Mouse (Mus musculus) hindbrain, embryonic 15.5 days (tissue): ENCODE data around the gene Lrrc74b. TPM values are rescaled to one million over a fixed set of nuclear protein-coding genes. Genes with fewer than 3 reads are reported as not detected.

Experiments
- ATAC-seq: fragments of 200-750 bp; cut with Nextera tagmentation; 2 replicates; pipeline ENCODE4 v1.8.0; 2017; ENCODE audit warnings: low read depth, moderate number of reproducible peaks, moderate TSS enrichment; ENCODE audit not compliant: low FRiP score
- H3K27ac ChIP-seq: fragments of 300-500 bp; sonication (generic); replicated peaks from 2 replicates; pipeline ENCODE4 v1.5.1; 2015; ENCODE audit warnings: mild to moderate bottlenecking, inconsistent platforms
- H3K27me3 ChIP-seq: fragments of 300-500 bp; sonication (generic); 2 replicates; pipeline ENCODE4 v1.6.1; 2015; ENCODE audit warnings: control low read depth, inconsistent platforms
- H3K36me3 ChIP-seq: fragments of 300-500 bp; sonication (generic); 2 replicates; pipeline ENCODE4 v1.6.1; 2015; ENCODE audit warnings: control low read depth, inconsistent platforms
- H3K4me1 ChIP-seq: fragments of 300-500 bp; sonication (generic); replicated peaks from 2 replicates; pipeline ENCODE4 v1.6.1; 2015; ENCODE audit warnings: control low read depth, inconsistent platforms
- H3K4me2 ChIP-seq: fragments of 300-500 bp; sonication (generic); 2 replicates; pipeline ENCODE4 v1.6.1; 2015; ENCODE audit warnings: moderate library complexity, mild to moderate bottlenecking, inconsistent platforms
- H3K4me3 ChIP-seq: fragments of 300-500 bp; sonication (generic); 2 replicates; pipeline ENCODE4 v1.5.1; 2015; ENCODE audit warnings: mild to moderate bottlenecking, inconsistent platforms
- H3K9ac ChIP-seq: fragments of 300-500 bp; sonication (generic); 2 replicates; pipeline ENCODE4 v1.6.1; 2015; ENCODE audit warnings: inconsistent platforms
- H3K9me3 ChIP-seq: fragments of 300-500 bp; sonication (generic); 2 replicates; pipeline ENCODE4 v1.6.1; 2016; ENCODE audit warnings: control low read depth, inconsistent platforms
- whole genome bisulfite sequencing: fragments of 180-500 bp; shearing (Covaris S2); methylation state at CpG from one replicate; pipeline ENCODE4 v1.1.7; 2015; 5-methylcytosine and 5-hydroxymethylcytosine counted together
- polyA plus RNA-seq: library from polyadenylated mRNA; unstranded; fragments of >200 nt; fragmentation: Nextera tagmentation; extraction: Ambion mirVana; gene quantifications from 2 replicates; pipeline ENCODE4 v1.2.1, GENCODE M21; 2015

Lrrc74b gene
- polyA plus RNA-seq, 1 experiment from 2014 or later: 0.79 TPM

DNA sequence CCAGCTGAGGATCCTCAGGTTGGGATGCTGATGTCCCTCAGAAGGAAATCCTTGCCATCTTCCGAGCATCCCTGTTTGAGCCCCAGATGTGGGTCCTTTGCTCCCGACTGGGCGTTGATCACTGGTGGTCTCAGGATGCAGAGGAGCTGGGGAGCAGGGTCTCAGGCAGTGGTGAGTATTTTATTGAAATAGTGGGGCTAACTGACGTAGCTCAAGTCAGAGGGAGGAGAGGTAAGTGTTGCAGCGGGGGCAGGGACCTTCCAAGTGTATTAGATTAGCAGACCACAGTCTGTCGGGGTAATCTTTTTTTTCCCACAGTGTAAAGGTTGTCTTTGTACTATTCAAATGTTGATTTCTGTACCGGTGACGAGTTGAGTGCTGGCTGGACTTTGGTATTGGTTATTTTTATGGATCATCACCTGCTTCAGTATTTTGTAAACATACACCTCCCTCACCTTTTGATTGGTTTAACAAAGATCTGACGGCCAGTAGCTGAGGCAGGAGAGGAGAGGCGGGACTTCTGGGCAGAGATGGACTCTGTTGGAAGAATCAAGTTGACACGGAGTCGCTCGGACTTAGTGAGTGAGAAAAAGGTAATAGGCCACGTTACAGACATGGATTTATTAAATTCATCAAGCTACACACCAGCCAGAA lies 28.2 kb downstream of the Lrrc74b start:
- Histone ChIP-seq H3K27me3 (no peaks in the 10 kb centered on the region), H3K4me2 (no peak overlapping the region), H3K27ac (no peak overlapping the region), H3K4me3 (no peak overlapping the region), H3K9ac (no peak overlapping the region), H3K9me3 (no peaks in the 10 kb centered on the region), H3K4me1 (peaks cover 23% of the 10 kb centered on the region), H3K36me3 (peaks cover 4% of the 10 kb centered on the region; the same call in 1 of the 2 replicates)
- 73% methylated on average over 14 of the region's 14 CpGs for WGBS
- no peak for ATAC-seq

DNA sequence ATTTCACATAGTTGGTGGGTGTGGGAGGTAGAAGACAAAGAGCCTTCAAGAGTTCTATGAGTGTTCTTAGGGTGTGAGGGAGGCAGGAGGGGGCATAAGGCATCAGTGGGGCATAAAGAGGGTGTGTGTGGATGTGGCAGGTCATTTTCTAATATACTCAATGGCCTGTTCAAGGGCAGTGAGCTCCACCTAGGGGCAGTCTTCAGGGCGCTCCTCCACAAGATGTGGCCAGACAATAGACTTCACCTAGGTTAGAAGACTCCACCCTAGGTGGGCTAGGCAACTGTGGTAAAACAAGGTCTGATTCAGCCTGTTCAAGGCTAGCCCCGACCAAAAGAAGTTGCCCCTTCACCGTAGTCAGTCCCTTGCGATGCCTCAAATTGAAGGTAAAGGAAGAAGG lies 28.8 kb downstream of the Lrrc74b start:
- no peak overlapping the region for H3K27ac ChIP-seq
- H3K4me3 ChIP-seq: no peak overlapping the region
- no peaks in the 10 kb centered on the region for H3K27me3 ChIP-seq
- WGBS: 57% methylated on average over 4 of the region's 4 CpGs
- no peak overlapping the region for H3K9ac ChIP-seq
- no peak for ATAC-seq
- H3K4me2 ChIP-seq: peak overlapping the region; percentile 88
- no peaks in the 10 kb centered on the region for H3K9me3 ChIP-seq
- H3K36me3 ChIP-seq: peaks cover 9% of the 10 kb centered on the region; the same call in 1 of the 2 replicates
- peaks cover 23% of the 10 kb centered on the region for H3K4me1 ChIP-seq

DNA sequence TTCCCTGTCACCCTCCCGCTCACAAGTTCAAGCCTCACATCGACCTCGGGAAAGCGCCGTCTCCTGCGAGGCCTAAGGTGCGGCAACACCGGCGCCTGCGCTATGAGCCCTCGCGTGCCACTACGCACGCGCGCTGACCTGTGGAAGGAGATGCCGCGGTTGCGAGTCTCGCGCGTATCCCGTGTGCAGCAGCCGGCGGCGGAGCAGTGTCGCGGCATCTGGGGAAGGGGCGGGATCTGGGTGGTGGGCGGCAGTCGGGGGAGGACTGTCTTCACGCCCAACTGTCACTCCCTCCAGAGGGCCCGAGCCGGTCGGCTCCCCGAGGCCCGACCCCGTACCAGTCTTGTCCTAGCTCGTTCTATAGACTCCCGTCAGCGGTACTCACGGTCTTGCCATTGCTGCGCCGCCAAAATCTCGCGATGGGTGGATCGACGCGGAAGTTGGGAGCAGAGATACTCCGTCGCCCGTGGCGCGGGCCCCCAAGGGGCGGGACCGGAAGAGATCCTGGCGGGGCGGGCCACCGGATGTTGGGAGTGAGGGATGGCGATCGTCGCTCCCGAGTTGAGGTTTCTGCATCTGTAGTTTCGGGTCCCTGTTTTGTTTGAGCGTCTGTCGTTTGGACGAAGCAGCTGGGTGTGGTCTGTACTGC lies 30.3 kb downstream of the Lrrc74b start, which contains the start of gene Thap7:
Thap7 (minus strand) TSS at position 497 of the 649 bp plus-strand sequence.
- Histone ChIP-seq H3K4me2 (peak within 1 kb of the TSS; percentile 88), H3K27me3 (no peaks in the 10 kb centered on the region), H3K36me3 (peaks cover 23% of the 10 kb centered on the region), H3K9me3 (no peaks in the 10 kb centered on the region), H3K4me3 (peak within 1 kb of the TSS; percentile 74), H3K9ac (peak within 1 kb of the TSS; percentile 86), H3K4me1 (peaks cover 23% of the 10 kb centered on the region), H3K27ac (peak within 1 kb of the TSS; percentile 99)
- WGBS: under 1% methylated on average over 67 of the region's 67 CpGs
- peak; percentile 98 for ATAC-seq

DNA sequence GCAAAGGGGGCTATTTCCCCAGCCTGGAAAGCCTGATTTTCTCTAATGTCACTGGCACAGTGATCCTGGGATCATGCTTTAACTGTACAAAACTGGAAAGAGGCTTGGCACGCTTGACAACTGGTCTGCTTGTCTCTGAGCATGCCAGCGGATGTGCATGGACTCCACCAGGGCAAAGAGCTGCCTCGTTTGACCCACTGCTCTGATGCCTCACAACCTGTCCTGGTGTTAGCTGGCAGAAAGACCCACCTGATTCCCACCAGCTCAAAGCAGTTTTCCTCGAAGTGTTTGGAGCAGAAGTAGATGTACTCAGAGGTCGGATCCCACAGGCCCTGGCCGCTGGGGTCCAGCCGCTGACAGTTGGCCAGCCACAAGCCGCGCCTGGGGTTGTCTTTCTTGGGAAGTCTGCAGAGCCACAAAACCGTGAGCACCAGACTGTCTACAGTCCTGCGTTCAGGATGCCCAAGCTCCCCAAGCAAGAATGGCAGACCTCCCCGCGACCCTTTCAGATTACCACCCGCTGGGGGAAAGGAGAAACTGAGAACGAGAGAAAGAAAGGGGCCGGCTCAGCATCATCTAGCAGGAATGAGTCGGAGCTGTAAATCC lies 31.0 kb downstream of the Lrrc74b start:
- ATAC-seq: no peak

DNA sequence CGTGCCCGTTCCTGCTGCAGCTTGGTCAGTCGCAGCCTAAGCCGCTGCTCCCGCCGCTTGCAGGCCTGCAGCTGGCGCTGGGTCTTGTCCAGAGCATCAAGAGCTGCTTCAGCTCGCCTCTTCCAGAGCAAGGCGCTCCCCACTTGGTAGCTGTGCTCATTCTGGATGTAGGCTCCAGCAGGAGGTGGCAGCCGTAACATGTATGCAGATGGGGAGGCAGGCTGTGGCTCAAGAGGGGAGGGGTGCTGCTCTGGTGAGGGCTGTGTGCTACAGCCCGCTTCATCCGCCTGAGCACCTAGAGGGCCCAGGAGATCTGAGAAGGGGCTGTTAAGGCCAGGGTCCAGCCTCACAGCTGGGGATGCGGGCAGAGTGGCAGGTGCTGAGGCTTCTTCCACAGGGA lies 32.8 kb downstream of the Lrrc74b start:
- H3K27ac ChIP-seq: no peak overlapping the region
- no peak overlapping the region for H3K4me2 ChIP-seq
- ATAC-seq: no peak
- H3K9ac ChIP-seq: no peak overlapping the region
- no peaks in the 10 kb centered on the region for H3K27me3 ChIP-seq
- 86% methylated on average over 13 of the region's 13 CpGs for WGBS
- no peak overlapping the region for H3K4me3 ChIP-seq
- peaks cover 45% of the 10 kb centered on the region for H3K36me3 ChIP-seq
- H3K9me3 ChIP-seq: no peaks in the 10 kb centered on the region
- H3K4me1 ChIP-seq: peaks cover 23% of the 10 kb centered on the region

More for the DNA sequence above, 31.0 kb downstream of the Lrrc74b start:
- Histone ChIP-seq H3K4me1 (peaks cover 23% of the 10 kb centered on the region), H3K9ac (peak overlapping the region; percentile 86), H3K4me2 (peak overlapping the region; percentile 88), H3K36me3 (peaks cover 29% of the 10 kb centered on the region), H3K4me3 (peak overlapping the region; percentile 74), H3K9me3 (no peaks in the 10 kb centered on the region), H3K27ac (peak overlapping the region; percentile 99), H3K27me3 (no peaks in the 10 kb centered on the region)
- WGBS: 14% methylated on average over 17 of the region's 17 CpGs

DNA sequence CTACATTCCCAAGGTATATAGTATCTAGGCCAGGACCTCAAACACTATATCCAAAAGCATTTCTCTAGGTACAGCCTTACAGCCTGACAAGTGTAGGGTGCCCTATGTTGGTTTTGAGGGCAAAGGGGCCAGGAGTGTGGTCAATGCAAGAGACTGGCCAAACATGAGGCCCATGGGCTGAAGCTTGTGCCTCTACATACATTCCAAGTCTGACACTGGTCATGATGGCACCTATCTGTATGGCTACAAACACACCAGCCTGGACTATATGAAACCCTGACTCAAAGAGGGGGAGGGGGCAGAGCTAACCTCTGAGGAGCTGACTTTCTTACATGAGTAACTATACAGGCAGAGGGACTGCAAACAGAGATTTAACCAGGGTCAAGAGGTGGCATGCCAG lies 33.4 kb downstream of the Lrrc74b start:
- no peaks in the 10 kb centered on the region for H3K27me3 ChIP-seq
- no peaks in the 10 kb centered on the region for H3K9me3 ChIP-seq
- H3K36me3 ChIP-seq: peaks cover 52% of the 10 kb centered on the region
- H3K4me1 ChIP-seq: peaks cover 23% of the 10 kb centered on the region
- H3K9ac ChIP-seq: no peak overlapping the region
- no peak overlapping the region for H3K27ac ChIP-seq
- no peak overlapping the region for H3K4me2 ChIP-seq
- no peak for ATAC-seq
- H3K4me3 ChIP-seq: no peak overlapping the region

DNA sequence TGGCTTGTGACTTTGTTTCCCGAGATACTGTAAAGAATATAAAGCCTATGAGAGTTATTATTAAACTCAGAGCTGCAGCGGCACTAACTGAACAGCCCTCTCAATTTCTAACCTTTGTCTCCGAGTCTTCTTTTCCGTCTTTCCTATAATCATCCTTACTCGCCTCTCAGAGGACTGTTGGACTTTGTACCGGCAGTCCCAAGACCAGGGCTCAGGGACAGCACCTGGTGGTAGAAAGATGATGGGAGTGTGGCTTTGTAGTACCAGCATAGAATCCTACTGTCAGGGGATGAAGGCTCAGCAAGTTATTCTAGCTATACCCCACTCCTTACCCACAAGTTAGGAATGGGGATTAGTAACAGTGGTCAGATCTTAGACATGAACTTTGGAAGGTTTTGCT lies 34.8 kb downstream of the Lrrc74b start:
- Histone ChIP-seq H3K27me3 (no peaks in the 10 kb centered on the region), H3K36me3 (peaks cover 65% of the 10 kb centered on the region), H3K4me2 (no peak overlapping the region), H3K4me3 (no peak overlapping the region), H3K27ac (no peak overlapping the region), H3K4me1 (peaks cover 14% of the 10 kb centered on the region), H3K9me3 (no peaks in the 10 kb centered on the region), H3K9ac (no peak overlapping the region)
- 94% methylated on average over 6 of the region's 6 CpGs for WGBS
- no peak for ATAC-seq

DNA sequence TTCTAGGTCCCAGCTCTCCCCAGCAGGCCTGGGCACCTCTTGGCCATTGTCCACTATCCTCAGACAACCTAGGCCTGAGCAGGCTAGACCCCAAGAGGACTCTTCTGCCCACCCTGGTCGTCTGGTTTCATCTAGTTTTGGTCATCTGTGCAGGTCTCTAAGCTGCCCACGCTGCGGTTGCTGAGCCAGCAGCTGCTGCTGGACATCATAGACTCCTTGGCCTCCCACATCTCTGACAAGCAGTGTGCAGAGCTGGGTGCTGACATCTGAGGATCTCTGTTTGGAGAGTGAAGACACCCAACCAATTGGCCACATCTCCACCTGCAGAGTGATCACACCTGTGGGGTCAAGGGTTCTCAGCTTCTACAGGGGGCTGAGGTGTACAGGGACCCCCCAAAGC lies 35.5 kb downstream of the Lrrc74b start:
- Histone ChIP-seq H3K36me3 (peaks cover 72% of the 10 kb centered on the region), H3K4me1 (peaks cover 14% of the 10 kb centered on the region), H3K9ac (no peak overlapping the region), H3K27me3 (no peaks in the 10 kb centered on the region), H3K27ac (no peak overlapping the region), H3K4me3 (no peak overlapping the region), H3K4me2 (no peak overlapping the region), H3K9me3 (no peaks in the 10 kb centered on the region)
- ATAC-seq: no peak
- 84% methylated on average over 3 of the region's 3 CpGs for WGBS

DNA sequence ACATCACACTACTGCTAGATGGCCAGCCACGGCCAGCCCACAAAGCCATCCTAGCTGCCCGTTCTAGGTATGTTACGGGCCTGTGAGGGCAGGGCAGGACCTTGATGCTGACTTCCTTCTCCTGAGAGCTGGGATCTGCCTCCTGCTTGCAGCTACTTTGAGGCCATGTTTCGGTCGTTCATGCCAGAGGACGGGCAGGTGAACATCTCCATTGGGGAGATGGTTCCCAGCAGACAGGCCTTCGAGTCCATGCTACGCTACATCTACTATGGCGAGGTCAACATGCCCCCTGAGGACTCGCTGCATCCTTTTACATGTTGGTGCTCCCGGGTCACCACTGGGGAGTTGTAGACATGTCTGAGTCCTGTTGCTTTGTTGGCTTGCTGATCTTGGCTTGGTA lies 36.9 kb downstream of the Lrrc74b start:
- ATAC-seq: no peak
- no peak overlapping the region for H3K27ac ChIP-seq
- 93% methylated on average over 11 of the region's 11 CpGs for WGBS

DNA sequence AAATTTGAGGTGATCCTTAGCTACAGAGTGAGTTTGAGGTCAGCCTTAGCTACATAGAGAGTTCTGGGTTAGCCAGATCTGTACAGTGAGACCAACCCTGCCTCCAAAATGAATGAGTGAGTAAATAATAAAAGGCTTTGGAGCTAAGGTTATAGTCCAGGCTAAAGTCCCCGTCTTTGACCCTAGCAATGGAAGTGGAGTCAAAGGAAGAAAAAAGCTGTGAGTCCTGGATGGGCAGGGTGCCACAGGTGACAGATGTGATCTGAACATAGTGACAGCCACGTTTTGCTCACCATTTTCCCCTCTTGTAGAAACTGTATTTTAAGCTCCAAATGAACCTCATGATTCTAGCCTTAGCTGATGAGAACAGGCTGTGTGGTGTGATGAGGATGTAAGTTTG lies 42.1 kb downstream of the Lrrc74b start:
- Histone ChIP-seq H3K9me3 (no peaks in the 10 kb centered on the region), H3K4me2 (no peak overlapping the region), H3K27ac (no peak overlapping the region), H3K36me3 (peaks cover 93% of the 10 kb centered on the region), H3K9ac (no peak overlapping the region), H3K4me1 (no peaks in the 10 kb centered on the region), H3K4me3 (no peak overlapping the region), H3K27me3 (no peaks in the 10 kb centered on the region)
- 85% methylated on average over 2 of the region's 2 CpGs for WGBS
- ATAC-seq: no peak

More for the DNA sequence above, 36.9 kb downstream of the Lrrc74b start:
- Histone ChIP-seq H3K36me3 (peaks cover 86% of the 10 kb centered on the region), H3K4me1 (peaks cover 4% of the 10 kb centered on the region; the same call in 1 of the 2 replicates), H3K27me3 (no peaks in the 10 kb centered on the region), H3K9me3 (no peaks in the 10 kb centered on the region), H3K9ac (no peak overlapping the region), H3K4me3 (no peak overlapping the region), H3K4me2 (no peak overlapping the region)

DNA sequence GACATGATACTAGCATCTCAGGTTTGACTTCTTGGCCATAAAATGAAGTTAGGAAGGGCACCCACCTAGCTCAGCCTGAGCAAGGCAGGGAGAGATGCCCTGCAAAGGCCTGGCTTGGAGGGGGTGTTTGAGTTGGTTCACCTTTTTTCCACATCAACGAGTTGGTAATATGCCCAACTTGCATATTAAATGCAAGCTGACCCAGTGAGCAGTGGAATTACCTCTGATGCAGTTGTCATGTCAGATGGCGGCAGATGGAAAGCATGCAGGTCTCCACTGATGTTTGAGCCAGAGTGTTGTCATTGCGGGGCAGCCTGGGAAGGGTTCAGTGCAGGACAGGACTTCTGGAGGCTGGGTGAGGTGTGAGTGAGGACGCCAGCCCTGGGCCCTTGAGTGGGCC lies 49.6 kb downstream of the Lrrc74b start:
- ATAC-seq: no peak
- peaks cover 43% of the 10 kb centered on the region for H3K36me3 ChIP-seq
- peaks cover 23% of the 10 kb centered on the region for H3K4me1 ChIP-seq
- H3K4me3 ChIP-seq: no peak overlapping the region
- no peaks in the 10 kb centered on the region for H3K27me3 ChIP-seq
- 87% methylated on average over 4 of the region's 4 CpGs for WGBS
- no peak overlapping the region for H3K4me2 ChIP-seq
- H3K9ac ChIP-seq: no peak overlapping the region
- H3K9me3 ChIP-seq: no peaks in the 10 kb centered on the region
- H3K27ac ChIP-seq: no peak overlapping the region

DNA sequence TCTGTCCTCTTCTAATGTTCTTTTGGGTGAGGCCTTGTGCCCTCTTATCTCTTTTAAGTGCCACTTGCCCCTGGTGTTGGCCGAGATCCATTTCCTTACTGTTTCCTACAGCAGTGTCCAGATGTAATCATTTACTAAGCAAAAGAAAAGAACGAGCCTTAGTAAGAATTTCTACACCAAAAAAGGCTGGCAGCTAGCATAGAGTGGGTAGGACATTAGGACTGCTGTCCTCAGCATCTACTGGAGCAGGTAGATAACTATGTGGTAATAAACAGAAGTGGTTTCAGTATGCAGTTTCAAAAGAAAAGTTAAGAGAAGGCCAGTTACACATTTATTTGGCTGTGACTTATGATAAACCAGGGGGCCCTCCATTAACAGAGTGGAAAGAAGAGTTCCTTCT lies 50.4 kb downstream of the Lrrc74b start:
- no peak overlapping the region for H3K27ac ChIP-seq
- ATAC-seq: no peak
- H3K4me2 ChIP-seq: no peak overlapping the region
- no peak overlapping the region for H3K4me3 ChIP-seq
- no peak overlapping the region for H3K9ac ChIP-seq
- WGBS: 84% methylated on average over 2 of the region's 2 CpGs
- H3K4me1 ChIP-seq: peaks cover 23% of the 10 kb centered on the region
- H3K36me3 ChIP-seq: peaks cover 35% of the 10 kb centered on the region
- no peaks in the 10 kb centered on the region for H3K27me3 ChIP-seq
- H3K9me3 ChIP-seq: no peaks in the 10 kb centered on the region
